Mouse (Mus musculus) CH12.LX (cell line): Measurements from ENCODE around the gene Sap25. TPM values are rescaled to one million over a fixed set of nuclear protein-coding genes. Genes with fewer than 3 reads are reported as not detected.

ENCODE experiments used
- DNase-seq: peaks from one replicate; pipeline ENCODE4 v3.0.0-alpha.2; 2013; ENCODE audit errors: extremely low read depth
- H3K27ac ChIP-seq: 2 replicates; pipeline ENCODE4 v1.5.1; 2012; ENCODE audit warnings: low read depth, mild to moderate bottlenecking, control low read depth, moderate library complexity; ENCODE audit not compliant: insufficient read depth
- H3K27me3 ChIP-seq: replicated peaks from 2 replicates; pipeline ENCODE3; 2012; ENCODE audit warnings: inconsistent platforms
- H3K36me3 ChIP-seq, 2 experiments: replicated peaks in 1 of 2; 2 replicates each; pipeline versions ENCODE3 to v1.6.1; 2012; ENCODE audit warnings: inconsistent platforms in 1 of 2, low read length in 1 of 2, mild to moderate bottlenecking in 1 of 2, mixed read lengths in 1 of 2, moderate library complexity in 1 of 2; ENCODE audit not compliant: control insufficient read depth in 1 of 2, insufficient read depth in 1 of 2
- H3K4me1 ChIP-seq, 2 experiments: 2 replicates each; pipeline ENCODE4 v1.6.1; 2012; ENCODE audit warnings: inconsistent platforms in 1 of 2, moderate library complexity in 1 of 2; ENCODE audit not compliant: insufficient read depth in 2 of 2, control insufficient read depth in 1 of 2
- H3K4me2 ChIP-seq: 2 replicates; pipeline ENCODE4 v1.6.1; 2012; ENCODE audit warnings: low read depth, mild to moderate bottlenecking, control low read depth; ENCODE audit not compliant: poor library complexity, insufficient read depth, severe bottlenecking
- H3K4me3 ChIP-seq, 3 experiments: fragments of 150-350 bp in 1 of 3; sonication (generic) in 1 of 3; replicated peaks in 1 of 3; 2 replicates each; pipeline versions ENCODE3 to v1.5.1; 2011 to 2012; ENCODE audit warnings: low read depth in 2 of 3, low read length in 2 of 3, mild to moderate bottlenecking in 2 of 3, moderate library complexity in 2 of 3, control low read depth in 1 of 3, improper control_type of control experiment in 1 of 3, inconsistent platforms in 1 of 3, mixed read lengths in 1 of 3; ENCODE audit not compliant: poor library complexity in 1 of 3
- H3K79me2 ChIP-seq: replicated peaks from 2 replicates; pipeline ENCODE4 v1.6.1; 2012; ENCODE audit warnings: mild to moderate bottlenecking, moderate library complexity; ENCODE audit not compliant: control insufficient read depth, poor library complexity, insufficient read depth, severe bottlenecking; ENCODE audit errors: extremely low read depth
- H3K9ac ChIP-seq: 2 replicates; pipeline ENCODE4 v1.6.1; 2012; ENCODE audit warnings: low read depth, mild to moderate bottlenecking, control low read depth, moderate library complexity; ENCODE audit not compliant: insufficient read depth
- H3K9me3 ChIP-seq: replicated peaks from 2 replicates; pipeline ENCODE3; 2012; ENCODE audit warnings: low read length, inconsistent platforms, mixed read lengths
- BHLHE40 ChIP-seq: IDR thresholded peaks from 2 replicates; pipeline ENCODE4 v1.6.1; 2011; ENCODE audit warnings: mild to moderate bottlenecking, low read depth, low read length, improper control_type of control experiment
- CHD1 ChIP-seq: IDR thresholded peaks from 2 replicates; pipeline ENCODE4 v1.6.1; 2012; ENCODE audit warnings: low read depth, low read length, improper control_type of control experiment, inconsistent platforms
- ELF1 ChIP-seq: IDR thresholded peaks from 2 replicates; pipeline ENCODE4 v1.6.1; 2014; ENCODE audit warnings: low read depth, mild to moderate bottlenecking, inconsistent platforms, low read length, improper control_type of control experiment
- EP300 ChIP-seq: IDR thresholded peaks from 2 replicates; pipeline ENCODE4 v1.6.1; 2011; ENCODE audit warnings: low read length, improper control_type of control experiment
- ETS1 ChIP-seq: conservative IDR thresholded peaks from 2 replicates; pipeline ENCODE4 v1.6.1; 2012; ENCODE audit warnings: low read depth, mild to moderate bottlenecking, inconsistent platforms, low read length, improper control_type of control experiment, moderate library complexity
- GABPA ChIP-seq: IDR thresholded peaks from 2 replicates; pipeline ENCODE4 v1.6.1; 2012; ENCODE audit warnings: low read depth, low read length, improper control_type of control experiment, inconsistent platforms; ENCODE audit not compliant: insufficient replicate concordance
- JUND ChIP-seq: conservative IDR thresholded peaks from 2 replicates; pipeline ENCODE4 v1.6.1; 2011; ENCODE audit warnings: low read depth, low read length, improper control_type of control experiment
- MAX ChIP-seq: IDR thresholded peaks from 2 replicates; pipeline ENCODE4 v1.6.1; 2011; ENCODE audit warnings: low read length, improper control_type of control experiment
- PAX5 ChIP-seq: IDR thresholded peaks from 2 replicates; pipeline ENCODE4 v1.6.1; 2012; ENCODE audit warnings: low read length, inconsistent platforms, mixed read lengths
- POLR2AphosphoS2 ChIP-seq: IDR thresholded peaks from 2 replicates; pipeline ENCODE4 v1.6.1; 2011; ENCODE audit warnings: low read depth, low read length, improper control_type of control experiment
- RAD21 ChIP-seq: IDR thresholded peaks from 2 replicates; pipeline ENCODE4 v1.6.1; 2011; ENCODE audit warnings: low read depth, mild to moderate bottlenecking, low read length, improper control_type of control experiment, moderate library complexity
- RCOR1 ChIP-seq: conservative IDR thresholded peaks from 2 replicates; pipeline ENCODE4 v1.6.1; 2012; ENCODE audit warnings: low read depth, mild to moderate bottlenecking, inconsistent platforms, low read length, improper control_type of control experiment
- SIN3A ChIP-seq: IDR thresholded peaks from 2 replicates; pipeline ENCODE4 v1.6.1; 2012; ENCODE audit warnings: low read length, improper control_type of control experiment, inconsistent platforms
- SMC3 ChIP-seq: IDR thresholded peaks from 2 replicates; pipeline ENCODE4 v1.6.1; 2011; ENCODE audit warnings: low read depth, low read length, improper control_type of control experiment
- TCF12 ChIP-seq: IDR thresholded peaks from 2 replicates; pipeline ENCODE4 v1.6.1; 2014; ENCODE audit warnings: low read depth, mild to moderate bottlenecking, inconsistent platforms, low read length, improper control_type of control experiment
- UBTF ChIP-seq: IDR thresholded peaks from 2 replicates; pipeline ENCODE4 v1.6.1; 2012; ENCODE audit warnings: low read depth, mild to moderate bottlenecking, inconsistent platforms, low read length, improper control_type of control experiment, moderate library complexity
- USF1 ChIP-seq: IDR thresholded peaks from 2 replicates; pipeline ENCODE4 v1.6.1; 2014; ENCODE audit warnings: low read depth, mild to moderate bottlenecking, inconsistent platforms, low read length, improper control_type of control experiment
- USF2 ChIP-seq: conservative IDR thresholded peaks from 2 replicates; pipeline ENCODE4 v1.6.1; 2011; ENCODE audit warnings: low read depth, low read length, improper control_type of control experiment
- ZMIZ1 ChIP-seq: IDR thresholded peaks from 2 replicates; pipeline ENCODE4 v1.6.1; 2012; ENCODE audit warnings: low read depth, mild to moderate bottlenecking, inconsistent platforms, low read length, improper control_type of control experiment
- dilution Hi-C: fragments of 300-500 bp; cut with MboI; formaldehyde crosslinking; loops from 2 replicates; pipeline ENCODE4 v1.14.3; 2020; ENCODE audit warnings: low sequenced_read_pairs; ENCODE audit not compliant: extremely low pct_unique_long_range_greater_than_20kb, extremely low pct_ligation_motif_present
- in situ Hi-C: fragments of 300-500 bp; cut with MboI; formaldehyde crosslinking; loops from 3 replicates; pipeline ENCODE4 v1.14.3; 2019; ENCODE audit warnings: low sequenced_read_pairs, low pct_ligation_motif_present, low pct_unique_long_range_greater_than_20kb, mixed read lengths
- polyA plus RNA-seq: library from polyadenylated mRNA; unstranded; fragments of >175 nt; gene quantifications from 2 replicates; pipeline ENCODE4 v1.2.1, GENCODE M21; 2012; ENCODE audit warnings: low read depth; ENCODE audit not compliant: insufficient read length
- total RNA-seq, 2 experiments: library from RNA; depleted of rRNA; stranded (reverse); fragments of 300-350 nt in 1 of 2; fragments of >200 nt in 1 of 2; gene quantifications; 2 replicates each; pipeline ENCODE4 v1.2.3; 2012 to 2014

Gene Sap25
- total and polyA plus RNA-seq, 3 experiments = 2.1 to 16.6 (median 2.4) TPM

DNA sequence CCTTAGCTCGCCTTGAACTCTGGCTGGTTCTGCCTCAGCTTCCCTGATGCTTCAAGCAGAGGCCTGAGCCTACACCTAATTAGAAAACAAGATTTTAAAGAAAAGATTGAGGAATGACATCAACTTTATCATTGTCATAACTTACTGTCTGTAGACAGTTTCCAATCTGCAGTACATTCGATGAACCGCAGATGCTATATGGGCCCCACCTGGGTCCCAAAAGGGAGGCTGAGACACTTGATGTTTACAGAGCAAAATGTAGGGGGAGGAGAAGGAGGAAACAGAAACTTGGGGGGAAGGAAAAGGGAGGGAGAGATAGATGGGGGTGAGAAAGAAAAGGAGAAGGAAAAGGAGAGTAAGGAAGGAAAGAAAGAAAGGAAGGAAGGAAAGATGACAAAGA lies 48.8 kb downstream of the Sap25 start:
- H3K36me3 ChIP-seq = no peaks in the 10 kb centered on the region
- no peak overlapping the region for H3K9ac ChIP-seq
- H3K4me1 ChIP-seq = peaks cover 0 to 12% of the 10 kb centered on the region in 2 experiments; a peak in 1 of 4 replicates
- no peaks in the 10 kb centered on the region for H3K79me2 ChIP-seq
- H3K27ac ChIP-seq = no peak overlapping the region
- no peak for DNase-seq
- H3K4me2 ChIP-seq = no peak overlapping the region
- H3K4me3 ChIP-seq = no peak overlapping the region
- in situ Hi-C loops (no loop called here), dilution Hi-C loops (no loop called here)
- TF ChIP-seq RCOR1 (no peak), USF2 (no peak), GABPA (no peak)
- no peaks in the 10 kb centered on the region for H3K9me3 ChIP-seq
- no peaks in the 10 kb centered on the region for H3K27me3 ChIP-seq

GRCm38 (mm10) chr5:137690531-137690930 lies 49.4 kb downstream of the Sap25 start:
- in situ Hi-C loops = no loop called here
- Histone ChIP-seq H3K9me3 (no peaks in the 10 kb centered on the region), H3K27me3 (no peaks in the 10 kb centered on the region), H3K4me2 (no peak overlapping the region), H3K27ac (no peak overlapping the region), H3K9ac (no peak overlapping the region), H3K4me3 (no peak overlapping the region), H3K4me1 (peaks cover 0 to 7% of the 10 kb centered on the region in 2 experiments; a peak in 1 of 4 replicates), H3K79me2 (no peaks in the 10 kb centered on the region), H3K36me3 (no peaks in the 10 kb centered on the region)
- no peak for TF ChIP-seq RCOR1
- TF ChIP-seq EP300 = no peak
- no peak for TF ChIP-seq POLR2AphosphoS2
- TF ChIP-seq UBTF = no peak
- no peak for TF ChIP-seq BHLHE40
- no peak for TF ChIP-seq GABPA
- no peak for TF ChIP-seq USF2
- no peak for TF ChIP-seq USF1
- TF ChIP-seq JUND = no peak
- TF ChIP-seq ELF1 = no peak
- no peak for TF ChIP-seq TCF12
- no peak for DNase-seq
- dilution Hi-C loops = no loop called here

DNA sequence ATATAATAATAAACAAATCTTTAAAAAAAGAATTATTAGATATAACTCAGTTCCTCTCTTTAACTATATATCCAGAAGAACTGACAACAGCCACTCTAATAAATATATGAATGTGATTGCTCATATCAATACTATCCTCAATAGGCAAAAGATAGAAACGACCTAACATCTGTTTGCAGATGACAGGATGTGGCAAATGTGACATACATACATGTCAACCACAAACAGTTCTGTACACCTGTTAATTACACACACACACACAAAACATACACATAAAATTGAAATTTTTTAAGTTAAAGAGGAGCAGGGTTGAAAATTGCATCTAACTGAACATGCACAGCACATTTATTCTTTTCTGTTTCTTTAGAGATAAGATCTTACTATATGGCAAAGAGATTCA lies 50.7 kb downstream of the Sap25 start:
- Histone ChIP-seq H3K79me2 (no peaks in the 10 kb centered on the region), H3K36me3 (no peaks in the 10 kb centered on the region), H3K27ac (no peak overlapping the region), H3K4me1 (peaks cover 0 to 11% of the 10 kb centered on the region in 2 experiments; a peak in 2 of 4 replicates), H3K4me3 (no peak overlapping the region), H3K9ac (no peak overlapping the region), H3K27me3 (no peaks in the 10 kb centered on the region), H3K4me2 (no peak overlapping the region), H3K9me3 (no peaks in the 10 kb centered on the region)
- no peak for TF ChIP-seq RAD21
- no peak for TF ChIP-seq SIN3A
- no peak for TF ChIP-seq ETS1
- TF ChIP-seq MAX = no peak
- TF ChIP-seq PAX5 = no peak
- TF ChIP-seq CHD1 = no peak
- TF ChIP-seq ZMIZ1 = no peak
- no peak for TF ChIP-seq SMC3
- no peak for TF ChIP-seq EP300
- no peak for TF ChIP-seq USF1
- dilution Hi-C loops (no loop called here), in situ Hi-C loops (no loop called here)
- DNase-seq = no peak
